Mouse (Mus musculus): ENCODE measurements at regions not wholly inside any gene's neighbourhood (a gene's known extent, or its start where the extent isn't known, plus 50 kb on each side); places are given as distances from the start of the nearest gene placed in this dataset.

DNA sequence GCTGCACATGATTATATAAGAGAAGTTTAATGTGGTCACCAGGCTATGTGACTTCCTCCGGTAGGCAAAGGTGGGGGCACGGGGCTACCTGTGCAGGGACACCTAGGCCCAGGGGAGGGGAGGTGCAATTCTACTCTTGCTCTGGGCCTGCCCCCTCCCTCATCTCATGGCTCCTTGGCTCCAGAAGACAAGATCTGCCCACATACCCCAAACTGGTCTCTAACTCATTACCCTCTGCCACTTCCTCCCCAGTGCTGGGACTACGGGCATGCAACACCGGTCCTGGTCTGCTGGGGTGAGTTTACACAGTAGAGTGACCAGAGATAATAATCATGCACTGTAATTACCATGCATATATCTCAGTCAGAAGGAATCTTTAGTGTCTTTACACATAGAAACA is 155.0 kb downstream of the Cog6 start:
- 0 out of 2 replicates have a peak, but pooled peaks have one; percentile 13 for ATAC-seq (replicated peaks; ENCODE audit: low read depth, poor library complexity, severe bottlenecking)

DNA sequence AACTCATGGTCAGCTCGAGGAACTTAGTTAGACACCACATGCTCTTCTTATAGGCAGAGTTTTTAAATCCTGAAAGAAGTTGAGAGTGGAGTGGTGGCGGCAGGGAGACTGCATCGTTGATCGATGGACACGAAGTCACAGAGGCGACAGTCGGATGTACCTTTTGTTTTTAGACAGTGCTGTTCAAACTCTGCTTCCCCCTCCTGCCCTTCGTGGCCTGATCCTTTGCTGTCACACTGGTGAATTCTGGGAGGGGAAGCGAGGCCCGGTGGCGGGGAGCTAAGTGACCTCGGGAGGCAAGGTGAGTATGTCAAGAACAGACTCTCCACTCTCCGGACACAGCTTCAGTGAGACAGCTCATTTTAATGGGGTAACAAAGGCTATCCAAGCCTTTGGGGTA is 155.5 kb downstream of the Cog6 start:
- ATAC-seq (replicated peaks; ENCODE audit: low read depth, poor library complexity, severe bottlenecking): no peak

DNA sequence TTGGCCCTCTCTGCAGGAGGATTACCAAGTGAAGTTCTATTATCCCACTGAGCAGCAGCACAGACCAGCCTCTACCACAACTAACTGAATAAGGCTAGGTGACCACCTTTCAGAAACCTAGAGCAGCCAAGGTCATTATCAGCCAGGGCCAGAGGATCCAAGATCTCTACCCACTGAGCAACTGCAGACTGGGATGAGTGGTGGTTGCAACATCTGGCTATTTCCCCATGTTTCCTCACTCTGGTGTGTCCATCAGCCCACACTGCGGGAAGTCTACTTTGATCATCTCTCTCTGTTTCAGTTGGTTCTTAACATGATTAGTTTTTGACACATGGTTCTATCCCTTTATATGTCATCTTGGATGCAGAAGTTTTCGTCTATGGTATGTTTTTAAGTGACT is 157.2 kb downstream of the Cog6 start:
- ATAC-seq (replicated peaks; ENCODE audit: low read depth, poor library complexity, severe bottlenecking): peak; percentile 53

DNA sequence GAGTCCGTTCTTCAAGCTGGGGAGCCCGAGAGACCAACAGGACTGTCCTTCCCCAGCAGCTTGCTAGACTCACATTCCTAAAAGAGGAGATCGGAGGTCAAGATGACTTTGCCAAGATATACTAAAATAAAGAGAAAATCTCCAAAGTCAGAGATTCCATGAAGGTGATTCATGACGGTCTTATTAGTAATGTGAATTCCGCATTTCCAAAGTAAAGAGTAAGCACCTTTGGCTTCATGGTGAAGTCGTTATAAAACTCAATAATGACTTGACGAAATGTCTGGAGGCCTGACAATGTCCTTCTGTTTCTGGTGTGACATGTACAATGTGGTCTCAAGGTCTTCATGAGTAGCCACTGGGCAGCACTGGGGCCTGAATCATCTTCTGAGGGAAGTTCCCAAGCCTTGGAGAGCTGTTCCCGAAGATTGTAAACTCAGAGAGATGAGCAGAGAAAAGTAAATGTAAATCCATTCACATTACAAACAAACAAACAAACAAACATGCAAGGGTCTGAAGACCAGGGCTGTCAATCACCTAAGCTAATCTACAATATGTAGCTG is 157.7 kb downstream of the Cog6 start:
- no peak for ATAC-seq (replicated peaks; ENCODE audit: low read depth, poor library complexity, severe bottlenecking)

DNA sequence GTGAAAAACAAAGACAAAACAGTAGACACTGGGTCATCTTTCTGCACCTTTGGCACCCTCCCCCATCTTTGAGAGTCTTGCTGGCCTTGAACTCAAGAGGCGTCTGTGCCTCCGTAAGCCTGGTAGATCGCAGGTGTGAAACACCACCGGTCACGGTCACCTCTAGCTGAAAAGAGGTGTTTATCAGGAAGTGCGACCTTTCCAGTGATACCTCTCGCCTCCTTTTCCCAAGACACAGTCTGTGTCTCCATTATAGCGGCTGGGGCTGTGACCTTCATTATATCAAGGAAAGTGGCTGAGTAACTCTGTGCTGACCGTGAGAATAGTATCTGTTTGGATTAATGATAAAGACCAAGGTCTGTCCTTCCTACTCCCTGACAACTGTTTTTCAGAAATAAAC is 158.8 kb downstream of the Cog6 start:
- ATAC-seq (replicated peaks; ENCODE audit: low read depth, poor library complexity, severe bottlenecking): no peak

DNA sequence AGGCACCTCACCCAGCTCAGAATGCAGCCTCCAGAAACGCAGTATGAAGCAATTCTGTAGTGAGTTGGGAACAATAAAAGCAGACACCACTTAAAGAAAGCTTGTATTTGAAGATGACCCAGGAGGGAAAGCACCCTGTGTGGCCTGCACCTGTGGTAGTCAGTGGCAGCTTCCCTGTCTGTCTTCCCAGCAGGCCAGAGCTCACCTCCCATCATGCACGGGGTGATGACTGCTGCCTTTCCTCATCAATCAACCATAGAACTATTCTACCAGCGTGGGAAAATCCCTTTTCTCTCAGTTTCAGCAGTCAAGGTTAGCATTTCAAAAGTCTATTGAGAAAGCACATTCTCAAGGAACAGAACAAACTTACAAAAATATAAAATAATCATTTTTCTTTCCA is 160.0 kb downstream of the Cog6 start:
- no peak for ATAC-seq (replicated peaks; ENCODE audit: low read depth, poor library complexity, severe bottlenecking)

DNA sequence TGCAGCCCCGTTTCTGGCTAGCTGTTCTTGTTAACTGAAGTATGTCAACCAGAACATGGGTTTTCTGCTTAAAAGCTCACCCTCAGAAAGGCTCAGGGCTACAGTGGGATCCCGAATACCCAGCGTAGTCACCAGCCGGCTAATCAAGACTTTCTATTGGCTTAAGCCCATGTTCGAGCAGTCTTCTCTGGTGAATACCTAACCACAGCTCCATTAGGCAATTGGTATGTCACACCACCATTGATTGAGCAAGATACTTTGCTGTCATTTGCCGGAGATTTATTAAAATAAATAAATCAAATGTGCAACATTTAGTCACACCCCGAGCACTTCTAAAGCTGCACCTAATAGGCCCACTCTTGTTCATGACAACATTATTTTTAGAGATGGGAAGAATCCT is 162.5 kb downstream of the Cog6 start:
- no peak for ATAC-seq (replicated peaks; ENCODE audit: low read depth, poor library complexity, severe bottlenecking)

DNA sequence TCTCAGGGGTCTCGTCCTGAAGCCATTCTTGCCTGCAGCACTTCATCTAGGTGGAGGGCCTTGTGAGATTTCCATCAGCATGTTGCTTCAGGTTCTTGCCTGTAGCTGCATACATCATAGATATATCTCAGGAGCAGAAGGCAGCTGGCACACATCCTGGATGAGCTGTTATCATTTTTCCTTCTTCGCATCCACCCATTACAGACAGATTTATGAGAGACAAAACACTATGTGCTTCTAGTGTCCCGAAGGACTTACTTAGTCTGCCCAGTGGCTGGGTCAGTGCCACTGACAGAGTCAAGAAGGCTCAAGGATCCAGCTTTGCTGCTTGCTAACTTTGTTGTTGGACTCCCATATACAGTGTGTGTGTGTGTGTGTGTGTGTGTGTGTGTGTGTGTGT is 163.9 kb downstream of the Cog6 start:
- no peak for ATAC-seq (replicated peaks; ENCODE audit: low read depth, poor library complexity, severe bottlenecking)

DNA sequence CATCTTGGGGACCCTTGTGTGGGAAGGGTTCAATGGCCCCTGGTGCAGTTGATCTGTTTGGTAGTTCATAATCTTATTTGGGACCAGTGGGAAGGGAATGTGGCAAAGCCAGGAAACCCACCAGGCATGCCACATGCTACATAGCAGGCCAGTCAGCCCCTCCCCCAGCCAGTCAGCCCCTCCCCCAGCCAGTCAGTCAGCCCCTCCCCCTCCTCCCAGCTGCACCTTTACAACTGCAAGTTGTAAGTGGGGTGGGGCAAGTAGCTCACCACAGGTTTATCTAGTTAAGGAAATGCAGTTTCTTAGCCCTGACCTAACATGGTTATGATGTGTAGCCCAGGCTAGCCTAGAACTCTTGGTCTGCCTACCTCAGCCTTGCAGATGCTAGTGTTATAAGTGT is 171.9 kb downstream of the Cog6 start:
- ATAC-seq (replicated peaks; ENCODE audit: low read depth, poor library complexity, severe bottlenecking): no peak

DNA sequence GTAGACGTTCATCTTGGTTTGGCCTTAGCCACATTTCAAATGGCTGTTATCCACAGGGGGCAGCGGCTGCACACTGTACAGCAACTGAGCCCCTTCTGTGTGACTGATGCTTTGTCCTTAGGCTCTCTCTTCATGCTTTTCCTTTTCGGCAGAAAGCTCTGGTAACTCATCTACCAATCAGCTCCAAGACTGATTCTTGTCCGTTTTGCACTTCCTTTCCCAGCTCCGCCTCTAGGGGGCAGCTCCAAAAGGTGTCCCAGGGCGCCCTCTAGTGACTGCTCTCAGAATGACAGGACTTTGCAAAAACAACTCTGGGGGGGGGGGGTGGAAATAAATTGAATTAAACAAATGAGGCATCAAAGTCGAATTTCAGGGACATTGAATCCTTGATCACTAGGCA is 173.0 kb downstream of the Cog6 start:
- ATAC-seq (replicated peaks; ENCODE audit: low read depth, poor library complexity, severe bottlenecking): peak; percentile 93

DNA sequence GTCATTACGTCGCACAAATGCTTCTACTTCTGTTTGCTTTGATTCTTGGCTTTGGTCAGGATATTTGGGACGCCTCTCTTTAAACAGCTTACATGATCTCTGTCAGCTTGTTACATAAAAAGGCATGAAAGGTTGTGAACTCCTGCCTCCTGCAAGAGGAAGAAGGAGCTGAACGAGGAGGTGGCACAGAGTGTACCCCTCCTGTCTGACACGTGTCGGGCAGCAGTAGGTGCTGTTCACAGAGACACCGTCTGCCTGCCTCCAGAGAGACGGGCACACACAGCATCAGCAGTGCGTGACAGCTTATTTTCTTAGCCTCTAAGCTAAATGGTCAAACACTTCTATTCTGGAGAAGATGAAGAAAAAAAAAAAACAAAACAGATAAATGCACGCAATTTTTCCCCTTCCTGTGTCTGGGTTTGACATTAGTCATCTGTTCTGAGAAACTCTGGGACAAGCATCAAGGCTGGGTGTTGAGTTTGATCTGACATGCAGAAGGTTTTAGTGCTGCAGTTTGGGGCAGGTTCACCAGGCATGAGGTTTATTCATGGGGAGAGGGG is 174.1 kb downstream of the Cog6 start:
- ATAC-seq (replicated peaks; ENCODE audit: low read depth, poor library complexity, severe bottlenecking): no peak

DNA sequence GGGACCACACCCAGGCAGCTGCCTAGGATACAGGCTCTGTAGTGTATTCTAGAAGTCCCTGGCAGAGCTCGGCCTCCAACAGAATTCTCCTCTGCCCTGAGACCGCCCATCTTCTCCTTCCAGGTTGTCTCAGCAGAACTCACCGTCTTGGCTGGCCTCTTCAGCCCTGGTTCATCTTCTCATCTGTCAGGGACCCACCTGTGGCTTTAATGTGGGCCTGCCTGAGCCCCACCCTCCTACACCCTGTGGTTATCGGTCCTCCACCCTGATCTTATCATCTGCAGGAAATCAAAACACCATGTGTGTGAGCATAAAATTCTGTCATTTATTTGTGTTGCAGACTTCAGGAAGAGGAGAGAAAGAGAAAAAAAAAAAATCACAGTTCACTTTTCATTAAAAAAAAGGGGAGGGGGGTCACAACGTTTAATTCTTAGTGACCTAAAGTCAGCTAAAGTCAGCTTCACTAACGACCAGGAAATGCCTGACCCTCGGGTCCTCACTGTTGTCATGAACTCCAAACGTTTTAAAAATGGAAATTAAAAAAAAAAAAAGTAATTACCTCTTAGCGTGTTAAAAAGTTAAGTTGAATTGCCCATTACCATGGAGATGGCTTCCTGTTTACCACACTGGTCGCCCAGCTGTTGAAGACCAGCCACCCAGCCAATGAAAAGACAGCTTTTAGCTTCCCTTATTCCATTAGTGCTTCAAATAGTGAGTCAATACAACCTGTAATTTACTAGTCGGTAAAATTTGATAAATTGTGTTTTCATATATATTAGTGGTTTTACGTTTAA is 176.7 kb downstream of the Cog6 start:
- ATAC-seq (replicated peaks; ENCODE audit: low read depth, poor library complexity, severe bottlenecking): peak; percentile 33

DNA sequence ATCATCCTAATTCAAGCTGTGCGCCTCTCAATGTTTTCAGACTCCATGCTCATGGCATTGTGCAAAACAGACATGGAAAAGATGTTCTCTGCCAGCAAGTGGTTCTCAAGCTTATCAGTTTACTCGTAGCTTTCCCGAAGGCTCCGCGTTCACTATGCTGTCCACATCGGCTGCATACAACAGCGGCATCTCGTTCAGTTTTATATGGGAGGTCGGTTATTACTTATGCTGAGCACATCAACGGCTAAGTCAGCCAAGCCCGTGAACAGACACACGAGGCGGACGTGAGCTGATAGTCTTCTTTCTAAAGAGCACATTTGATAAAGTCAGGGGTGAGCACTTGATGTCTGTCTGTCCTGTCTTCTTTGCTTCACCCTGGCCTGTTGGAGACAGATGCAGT is 179.0 kb downstream of the Cog6 start:
- ATAC-seq (replicated peaks; ENCODE audit: low read depth, poor library complexity, severe bottlenecking): no peak

DNA sequence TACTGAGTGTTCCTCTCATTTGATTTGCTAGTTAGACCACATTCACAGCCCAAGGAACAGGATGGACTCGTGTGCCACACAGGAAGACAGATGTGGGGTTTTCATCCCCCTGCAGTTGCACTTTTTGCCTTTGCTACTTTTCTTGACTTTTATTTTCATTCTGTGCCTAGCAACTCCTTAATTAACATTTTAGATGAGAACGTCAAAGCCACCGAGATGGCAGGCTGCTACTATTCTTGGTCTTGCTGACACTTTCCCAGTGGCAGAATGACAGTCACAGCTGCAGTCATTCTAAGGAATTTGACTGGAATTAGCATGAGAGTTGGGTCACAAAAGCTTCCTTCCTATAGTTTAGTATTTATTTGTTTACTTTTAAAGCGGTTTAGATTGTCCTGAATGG is 179.5 kb downstream of the Cog6 start:
- no peak for ATAC-seq (replicated peaks; ENCODE audit: low read depth, poor library complexity, severe bottlenecking)

DNA sequence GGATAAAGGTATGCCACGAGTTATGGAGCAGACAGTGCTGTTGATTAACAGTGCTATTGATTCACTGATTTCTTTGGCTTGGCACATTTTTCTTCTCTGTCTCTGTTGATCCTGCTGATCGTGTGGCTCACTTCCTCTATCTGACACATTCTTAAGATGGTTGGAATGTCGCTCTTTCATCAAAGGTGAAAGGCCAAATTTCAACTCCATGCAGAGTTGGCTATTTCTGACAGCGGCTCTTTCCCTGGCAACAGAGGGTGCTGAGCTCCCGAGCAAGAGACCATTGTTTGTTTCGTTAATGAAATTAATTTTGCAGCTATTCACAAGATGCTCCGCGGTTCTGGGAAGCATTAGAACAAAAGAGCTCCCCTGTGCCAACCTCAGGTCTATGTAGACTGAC is 180.3 kb downstream of the Cog6 start:
- no peak for ATAC-seq (replicated peaks; ENCODE audit: low read depth, poor library complexity, severe bottlenecking)

DNA sequence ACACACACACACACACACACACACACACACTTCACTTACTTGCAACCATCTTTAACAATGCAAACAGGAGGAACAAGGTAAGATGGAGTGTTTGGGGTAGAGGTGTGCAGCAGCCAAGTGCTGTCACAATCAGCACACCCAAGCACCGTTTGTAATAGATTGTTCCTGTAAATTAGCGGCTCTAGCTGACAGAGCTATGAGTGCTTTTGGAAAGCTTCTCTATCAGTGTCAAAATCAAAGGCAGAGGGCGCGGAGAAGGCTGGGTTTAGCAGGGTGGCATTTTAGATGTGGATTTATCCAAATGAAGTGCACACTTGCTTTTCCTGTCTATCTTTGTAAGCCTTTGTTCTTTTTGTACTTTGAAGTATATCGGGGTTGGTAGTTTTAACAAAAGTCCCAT is 184.6 kb downstream of the Cog6 start:
- no peak for ATAC-seq (replicated peaks; ENCODE audit: low read depth, poor library complexity, severe bottlenecking)

DNA sequence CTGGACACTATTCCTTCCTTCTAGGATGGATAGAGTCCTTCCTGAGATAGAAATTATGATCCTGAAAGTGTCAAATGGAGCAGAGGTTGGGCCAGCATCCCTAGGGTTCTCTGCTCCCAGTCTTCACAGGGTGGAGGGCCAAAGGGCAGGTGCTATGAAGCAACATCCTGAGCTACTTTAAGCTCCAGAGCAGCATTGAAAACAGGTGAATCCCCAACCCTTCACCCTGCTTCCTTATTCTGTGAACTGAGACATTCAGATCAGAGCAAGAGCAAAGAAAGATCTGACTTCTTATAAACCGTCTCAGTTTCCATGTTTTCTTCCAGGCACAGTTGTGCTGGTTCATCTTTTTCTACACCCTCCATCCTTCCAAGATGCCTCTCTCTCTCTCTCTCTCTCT is 185.1 kb downstream of the Cog6 start:
- no peak for ATAC-seq (replicated peaks; ENCODE audit: low read depth, poor library complexity, severe bottlenecking)

DNA sequence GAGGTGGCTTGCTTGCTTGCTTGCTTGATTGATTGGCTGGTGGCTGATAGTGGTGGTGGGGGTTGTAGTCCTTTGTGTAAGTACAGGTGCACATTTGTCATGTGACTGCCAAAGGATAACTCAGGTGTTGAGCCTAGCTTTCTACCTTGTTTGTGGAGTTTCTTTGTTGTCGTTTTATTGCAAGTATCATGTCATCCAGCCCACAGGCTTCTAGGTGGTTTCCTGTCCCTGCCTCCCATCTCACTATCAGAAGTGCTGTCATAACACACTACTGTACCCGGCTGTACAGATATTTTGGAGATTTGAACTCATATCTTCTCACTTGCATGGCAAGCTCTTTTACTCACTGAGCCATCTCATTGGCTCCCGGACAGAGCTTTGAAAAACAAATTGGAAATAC is 186.9 kb downstream of the Cog6 start:
- ATAC-seq (replicated peaks; ENCODE audit: low read depth, poor library complexity, severe bottlenecking): no peak

DNA sequence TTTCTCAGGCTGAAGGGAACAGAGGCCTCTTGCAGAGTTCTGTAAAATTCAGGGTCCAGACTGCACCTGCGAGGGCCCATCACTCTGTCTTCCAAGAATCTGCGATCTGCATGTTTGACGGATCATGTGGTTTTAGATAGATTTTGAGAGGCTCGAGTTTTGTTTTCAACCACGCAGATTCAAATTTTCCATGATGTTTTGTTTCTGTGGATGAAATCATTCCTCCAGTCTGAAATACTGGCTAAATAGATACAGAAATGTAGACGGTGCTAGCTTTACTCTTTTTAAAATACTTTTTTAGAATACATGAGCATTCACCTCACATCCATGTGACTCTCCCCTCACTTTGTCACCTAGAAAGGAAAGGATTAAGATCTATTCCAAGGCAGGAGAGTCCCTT is 188.0 kb downstream of the Cog6 start:
- ATAC-seq (replicated peaks; ENCODE audit: low read depth, poor library complexity, severe bottlenecking): no peak

DNA sequence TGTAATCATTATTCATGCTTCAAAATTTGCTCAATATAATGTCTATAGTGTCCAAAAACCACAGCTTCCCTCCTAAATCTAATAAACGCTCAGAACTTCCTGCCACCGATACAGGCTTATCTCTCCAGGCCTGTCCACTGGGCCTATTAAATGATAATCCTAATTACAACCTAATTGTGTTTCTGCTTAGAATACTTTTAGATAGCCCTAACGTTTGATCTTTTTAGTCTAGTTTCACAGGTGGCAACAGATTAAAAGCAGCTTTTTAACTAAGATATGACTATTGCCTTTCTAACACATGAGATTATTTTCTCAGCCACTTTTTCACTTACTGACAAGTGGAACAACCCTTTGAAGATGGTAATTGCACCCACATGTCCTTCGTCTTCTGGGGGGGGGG is 188.6 kb downstream of the Cog6 start:
- ATAC-seq (replicated peaks; ENCODE audit: low read depth, poor library complexity, severe bottlenecking): 0 out of 2 replicates have a peak, but pooled peaks have one; percentile 22

DNA sequence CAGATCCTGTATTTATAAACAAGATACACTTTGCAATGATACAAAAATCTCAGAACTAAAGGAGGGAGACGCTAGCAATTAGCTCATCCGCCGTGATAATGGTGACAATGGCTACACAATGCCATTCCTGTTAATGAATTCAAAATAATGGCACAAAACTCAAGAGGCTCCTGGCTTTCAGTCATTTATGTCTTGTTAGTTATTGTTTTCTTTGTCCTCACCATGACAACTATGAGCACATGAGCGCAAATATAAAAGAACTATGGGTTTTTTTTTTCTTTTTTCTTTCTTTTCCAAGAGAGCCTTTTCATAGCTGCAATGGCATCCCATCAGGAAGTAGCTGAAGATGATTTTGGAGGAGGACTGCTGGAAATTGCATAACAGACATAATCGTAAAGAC is 194.2 kb downstream of the Cog6 start:
- ATAC-seq (replicated peaks; ENCODE audit: low read depth, poor library complexity, severe bottlenecking): no peak

DNA sequence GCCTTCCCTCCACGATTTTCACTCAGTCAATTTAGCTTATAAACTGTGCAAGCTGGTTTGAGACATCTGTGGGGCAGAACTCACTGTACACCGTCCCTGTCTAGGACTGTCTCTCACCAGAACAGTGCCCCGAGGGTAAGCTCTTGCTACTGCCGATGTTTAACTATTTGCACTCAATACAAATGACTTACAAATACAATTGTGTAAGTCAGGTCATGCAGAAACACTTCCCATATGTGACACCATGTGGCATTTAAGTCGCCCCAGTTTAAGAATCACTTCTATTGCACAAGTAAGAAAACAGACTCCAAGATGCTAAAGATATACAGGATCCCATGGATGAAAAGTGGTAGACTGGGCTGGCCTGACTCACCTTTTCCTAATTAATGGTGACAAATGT is 195.6 kb downstream of the Cog6 start:
- ATAC-seq (replicated peaks; ENCODE audit: low read depth, poor library complexity, severe bottlenecking): no peak

All from common myeloid progenitor, adult 5-6 weeks (primary cell).